Mouse (Mus musculus) liver, embryonic 14.5 days (tissue): ENCODE measurements around the gene Trim42. TPM values are rescaled to one million over a fixed set of nuclear protein-coding genes. Genes with fewer than 3 reads are reported as not detected.

ENCODE experiments used
- ATAC-seq: fragments of 200-750 bp; cut with Nextera tagmentation; 2 replicates; pipeline ENCODE4 v1.8.0; 2017; ENCODE audit warnings: moderate number of reproducible peaks, mild to moderate bottlenecking, moderate library complexity; ENCODE audit not compliant: insufficient read depth
- DNase-seq, 3 experiments: peaks; one replicate each; pipeline ENCODE4 v3.0.0-alpha.2; 2012 to 2013; ENCODE audit warnings: low read depth in 3 of 3, low spot score in 3 of 3
- H3K27ac ChIP-seq: fragments of 300-500 bp; sonication (generic); 2 replicates; pipeline ENCODE4 v1.5.1; 2014; ENCODE audit warnings: moderate library complexity, mild to moderate bottlenecking, control low read depth, inconsistent platforms
- H3K27me3 ChIP-seq: fragments of 300-500 bp; sonication (generic); 2 replicates; pipeline ENCODE4 v1.6.1; 2014; ENCODE audit warnings: mild to moderate bottlenecking, low read length, moderate library complexity; ENCODE audit not compliant: control insufficient read depth, insufficient read depth
- H3K36me3 ChIP-seq: fragments of 300-500 bp; sonication (generic); replicated peaks from 2 replicates; pipeline ENCODE4 v1.6.1; 2014; ENCODE audit warnings: low read depth; ENCODE audit not compliant: control insufficient read depth, insufficient read depth
- H3K4me1 ChIP-seq, 2 experiments: fragments of 200-500 bp in 1 of 2; fragments of 300-500 bp in 1 of 2; sonication (generic) in 1 of 2; replicated peaks; 2 replicates each; pipeline ENCODE4 v1.6.1; 2012 to 2014; ENCODE audit warnings: antibody characterized with exemption in 1 of 2, inconsistent platforms in 1 of 2, low read length in 1 of 2; ENCODE audit not compliant: control insufficient read depth in 2 of 2, insufficient read depth in 2 of 2
- H3K4me2 ChIP-seq: fragments of 300-500 bp; sonication (generic); 2 replicates; pipeline ENCODE4 v1.6.1; 2014; ENCODE audit warnings: low read depth, mild to moderate bottlenecking, control low read depth, moderate library complexity
- H3K4me3 ChIP-seq, 2 experiments: fragments of 200-500 bp in 1 of 2; fragments of 300-500 bp in 1 of 2; sonication (generic) in 1 of 2; 2 replicates each; pipeline ENCODE4 v1.5.1; 2012 to 2014; ENCODE audit warnings: low read depth in 2 of 2, low read length in 2 of 2, mild to moderate bottlenecking in 2 of 2, control low read depth in 1 of 2, inconsistent platforms in 1 of 2, moderate library complexity in 1 of 2; ENCODE audit not compliant: insufficient read depth in 1 of 2
- H3K9ac ChIP-seq: fragments of 300-500 bp; sonication (generic); replicated peaks from 2 replicates; pipeline ENCODE4 v1.6.1; 2014; ENCODE audit warnings: mild to moderate bottlenecking, control low read depth, moderate library complexity
- H3K9me3 ChIP-seq: fragments of 300-500 bp; sonication (generic); 2 replicates; pipeline ENCODE4 v1.6.1; 2016; ENCODE audit warnings: low read length, mixed read lengths; ENCODE audit not compliant: control insufficient read depth
- CTCF ChIP-seq: IDR thresholded peaks from 2 replicates; pipeline ENCODE4 v1.5.1; 2016; ENCODE audit warnings: antibody characterized with exemption, low read depth, control low read depth
- EP300 ChIP-seq: IDR thresholded peaks from 2 replicates; pipeline ENCODE4 v1.6.1; 2016; ENCODE audit warnings: antibody characterized with exemption, low read depth
- WGBS: fragments of 180-500 bp; shearing (Covaris S2); extraction: QIAGEN DNeasy Blood & Tissue Kit; methylation state at CpG from one replicate; pipeline ENCODE4 v1.1.7; 2014; ENCODE audit not compliant: insufficient replicate concordance; 5-methylcytosine and 5-hydroxymethylcytosine counted together
- polyA plus RNA-seq, 2 experiments: library from polyadenylated mRNA; depleted of rRNA in 1 of 2; stranded (reverse) in 1 of 2; unstranded in 1 of 2; fragments of >200 nt; fragmentation: Nextera tagmentation in 1 of 2; extraction: Ambion mirVana in 1 of 2; gene quantifications; 2 replicates each; pipeline versions ENCODE4 v1.2.1 to v1.2.3; 2012 to 2014

Trim42 gene
- polyA plus RNA-seq, 2 experiments: not detected

- H3K27ac ChIP-seq: no peak overlapping the region
- no peaks in the 10 kb centered on the region for H3K27me3 ChIP-seq
- no peak overlapping the region for H3K9ac ChIP-seq
- H3K4me1 ChIP-seq: no peaks in the 10 kb centered on the region
- DNase-seq: no peak
- H3K4me3 ChIP-seq: no peak overlapping the region
- no peak for ATAC-seq
- H3K4me2 ChIP-seq: no peak overlapping the region
- TF ChIP-seq CTCF (no peak), EP300 (no peak)
- WGBS: 60% methylated on average over 7 of the region's 7 CpGs
- H3K9me3 ChIP-seq: no peaks in the 10 kb centered on the region
- no peaks in the 10 kb centered on the region for H3K36me3 ChIP-seq
These were observed 60.2 kb downstream of the Trim42 start for GRCm38 (mm10) chr9:97309509-97310053.

GRCm38 (mm10) chr9:97307705-97308485, 61.9 kb downstream of the Trim42 start:
- no peak overlapping the region for H3K4me3 ChIP-seq
- no peaks in the 10 kb centered on the region for H3K36me3 ChIP-seq
- H3K9me3 ChIP-seq: no peaks in the 10 kb centered on the region
- no peak overlapping the region for H3K4me2 ChIP-seq
- 24% methylated on average over 6 of the region's 6 CpGs for WGBS
- H3K9ac ChIP-seq: no peak overlapping the region
- TF ChIP-seq CTCF (no peak), EP300 (no peak)
- ATAC-seq (no peak), DNase-seq (no peak)
- H3K27ac ChIP-seq: no peak overlapping the region
- H3K4me1 ChIP-seq: no peaks in the 10 kb centered on the region
- H3K27me3 ChIP-seq: no peaks in the 10 kb centered on the region
